Mouse (Mus musculus) gastrocnemius, postnatal 10 days (tissue): ENCODE measurements at regions not wholly inside any gene's neighbourhood (a gene's known extent, or its start where the extent isn't known, plus 50 kb on each side); places are given as distances from the start of the nearest gene placed in this dataset.

ENCODE experiments used
- DNase-seq: peaks from one replicate; pipeline ENCODE4 v3.0.0; 2021; ENCODE audit warnings: mixed read lengths

- DNase-seq = no peak
Observed at GRCm38 (mm10) chr14:99431697-99432096, 133.2 kb downstream of the Klf5 start.

DNA sequence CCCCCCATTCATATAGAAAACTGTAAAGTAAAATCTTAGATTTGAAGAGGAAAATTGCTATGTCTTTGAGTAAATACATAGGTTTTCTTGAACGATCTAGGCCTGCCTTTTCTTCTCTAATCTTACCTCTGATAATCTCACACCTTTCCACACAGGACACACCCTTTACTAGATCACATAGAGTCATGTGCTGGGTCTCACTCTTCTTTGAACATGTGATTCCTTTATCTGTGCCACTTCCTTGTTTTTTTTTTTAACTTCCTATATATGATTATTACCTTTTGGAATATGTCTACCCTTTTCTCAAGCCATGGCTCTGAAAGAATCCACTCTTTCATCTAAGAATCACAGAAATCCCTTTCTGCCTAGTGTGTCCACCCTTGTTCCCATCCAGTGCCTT lies 136.2 kb downstream of the Klf5 start:
- no peak for DNase-seq

GRCm38 (mm10) chr14:99435512-99435911 lies 137.0 kb downstream of the Klf5 start:
- DNase-seq = no peak

DNA sequence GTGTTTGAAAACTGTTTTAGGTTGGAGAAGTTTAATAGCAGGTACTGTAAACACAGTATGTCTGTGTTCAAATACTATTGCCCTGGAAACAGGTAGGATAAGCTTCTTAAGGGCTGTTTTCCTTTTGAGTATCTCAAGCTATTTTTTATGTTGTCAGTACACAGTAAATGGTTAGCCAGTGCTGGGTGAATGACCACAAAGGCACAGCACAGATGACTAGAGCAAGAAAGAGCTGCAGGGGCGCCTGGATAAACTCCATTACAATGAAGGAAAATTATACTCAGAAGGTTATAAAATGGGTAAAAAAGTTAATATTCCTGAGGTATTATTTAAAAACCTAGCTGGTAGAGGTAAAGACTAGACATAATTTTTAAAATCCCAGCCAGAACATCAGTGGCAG lies 137.6 kb downstream of the Klf5 start:
- no peak for DNase-seq

DNA sequence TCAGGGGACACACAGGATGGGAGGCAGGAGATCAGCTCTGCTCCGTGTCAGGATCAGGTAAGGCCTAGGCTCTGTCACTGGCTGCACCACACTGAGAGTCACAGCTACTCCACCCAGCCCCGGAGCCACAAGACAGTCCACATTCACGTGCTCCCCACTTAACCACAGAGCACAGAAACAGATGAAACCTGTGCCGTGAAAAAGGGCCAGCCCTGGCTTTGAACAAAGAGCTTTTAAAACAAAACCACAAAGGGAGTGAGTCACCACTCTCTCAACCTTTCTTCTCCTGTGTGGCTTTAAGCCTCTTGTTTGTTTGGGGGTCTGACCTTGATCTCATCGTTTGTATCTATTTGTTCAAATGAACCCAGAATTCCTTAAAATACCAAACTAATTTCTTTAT lies 150.6 kb downstream of the Klf5 start:
- no peak for DNase-seq

DNA sequence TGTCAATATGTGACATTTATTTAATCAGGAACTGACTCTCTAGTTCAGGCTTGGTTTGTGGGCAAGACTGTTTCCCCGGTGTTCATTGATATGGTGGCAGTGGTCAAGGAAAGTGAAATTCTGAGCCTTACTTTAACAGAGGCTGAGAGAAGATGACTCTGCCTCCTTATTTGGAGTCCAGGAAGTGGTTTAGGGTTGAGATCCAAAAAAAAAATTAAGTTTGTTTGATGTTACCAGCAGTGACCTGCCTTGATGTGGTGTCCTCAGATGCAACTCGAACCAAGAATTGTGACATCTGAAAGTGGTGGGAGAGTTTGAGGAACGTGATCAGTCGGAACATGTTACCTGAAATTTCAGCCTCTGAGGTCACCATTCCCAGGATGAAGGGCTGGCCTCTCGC lies 151.4 kb downstream of the Klf5 start:
- no peak for DNase-seq

GRCm38 (mm10) chr14:99451110-99451795 lies 152.8 kb downstream of the Klf5 start:
- DNase-seq = no peak

GRCm38 (mm10) chr14:99453916-99454315 lies 155.4 kb downstream of the Klf5 start:
- DNase-seq = no peak

DNA sequence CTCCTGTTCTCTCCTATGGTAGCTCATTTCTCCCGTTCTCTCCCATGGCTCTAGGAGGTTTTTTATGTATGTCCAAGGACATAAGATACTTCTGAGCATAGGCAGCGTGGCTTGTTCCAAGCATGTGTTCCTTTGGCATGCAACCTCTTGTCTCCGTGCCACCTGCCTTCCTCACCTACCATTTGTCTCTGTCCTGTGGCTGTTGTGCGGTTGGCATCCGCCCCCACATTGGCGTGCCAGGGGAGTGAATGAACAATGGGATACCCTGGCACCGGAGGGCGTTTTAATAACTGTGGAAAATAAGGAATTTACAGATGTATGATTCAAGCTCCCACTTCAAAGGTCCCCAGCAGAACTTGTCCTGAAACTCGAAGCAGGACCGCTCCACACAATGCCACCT lies 158.1 kb downstream of the Klf5 start:
- peak; percentile 7 for DNase-seq

DNA sequence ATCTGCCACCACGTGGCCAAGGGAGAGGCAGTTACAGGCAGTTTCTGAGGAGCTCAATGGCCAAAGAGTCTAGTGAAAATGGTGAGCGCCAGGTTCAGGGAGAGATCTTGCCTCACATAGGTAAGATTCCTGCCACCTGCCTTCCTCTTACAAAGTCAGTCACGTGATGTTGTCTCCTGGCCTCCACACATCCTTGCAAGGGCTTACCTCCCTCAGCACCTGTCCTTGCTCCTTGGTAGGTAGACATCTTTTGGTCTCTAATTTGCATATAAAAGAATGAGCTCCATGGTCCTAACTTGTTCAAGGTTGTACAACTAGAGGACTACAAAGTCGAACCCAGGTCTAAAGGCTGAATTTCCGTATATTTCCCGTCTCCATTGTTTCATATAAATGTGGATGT lies 159.1 kb downstream of the Klf5 start:
- no peak for DNase-seq

DNA sequence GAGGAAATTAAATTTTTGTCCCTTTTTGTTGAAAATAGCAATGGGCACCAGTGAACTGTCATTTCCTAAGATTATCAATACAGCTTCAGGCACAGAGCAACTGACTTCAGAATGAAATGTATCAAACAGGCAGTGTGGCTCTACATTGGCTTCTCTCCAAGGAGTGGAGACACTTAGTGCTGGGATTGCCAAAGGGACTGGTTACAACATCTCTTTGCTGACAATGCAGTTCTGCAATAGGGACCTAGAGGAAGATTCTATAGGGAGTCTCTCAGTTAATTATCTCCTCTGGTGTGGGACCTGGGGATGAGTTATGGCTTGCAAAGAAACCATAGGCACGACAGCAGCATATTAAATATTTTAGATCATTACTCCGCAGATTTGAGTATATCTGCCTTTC lies 173.6 kb downstream of the Klf5 start:
- DNase-seq = no peak

- DNase-seq = no peak
Observed at GRCm38 (mm10) chr14:99475271-99475670, 176.8 kb downstream of the Klf5 start.

DNA sequence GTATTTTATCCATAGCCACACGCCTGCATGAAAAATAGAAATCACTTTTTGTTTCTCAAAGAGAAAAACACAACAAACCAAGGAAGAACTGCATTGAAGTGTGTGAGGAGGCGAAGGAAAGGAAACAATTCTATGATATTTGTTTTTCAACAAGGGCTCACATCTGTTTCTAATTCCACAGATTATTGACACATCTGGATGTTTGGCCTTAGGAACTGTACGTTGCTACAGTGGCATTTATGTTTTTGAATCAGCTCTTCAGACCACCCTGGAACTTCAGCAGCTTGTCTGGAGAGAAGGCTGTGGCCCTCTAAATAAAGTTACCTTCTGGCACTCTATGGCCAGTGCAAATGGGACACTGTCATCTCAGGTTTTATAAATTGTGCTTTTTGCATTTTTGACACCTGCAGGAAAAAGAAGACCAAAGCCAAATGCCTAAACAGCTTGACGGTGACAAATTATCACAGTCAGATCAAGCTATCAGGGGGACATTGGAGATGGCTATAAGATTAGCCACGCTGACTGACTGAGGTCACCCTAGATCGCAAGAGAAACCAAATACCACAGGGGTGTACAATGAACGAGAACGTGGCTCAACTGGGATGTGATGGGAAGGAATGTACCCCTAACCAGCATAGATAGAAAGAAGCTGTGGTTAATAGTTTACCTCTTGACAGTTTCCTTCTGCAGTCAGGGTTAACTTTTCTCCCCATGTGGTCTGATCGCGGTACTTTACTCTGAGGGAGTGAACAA lies 182.0 kb downstream of the Klf5 start:
- no peak for DNase-seq

DNA sequence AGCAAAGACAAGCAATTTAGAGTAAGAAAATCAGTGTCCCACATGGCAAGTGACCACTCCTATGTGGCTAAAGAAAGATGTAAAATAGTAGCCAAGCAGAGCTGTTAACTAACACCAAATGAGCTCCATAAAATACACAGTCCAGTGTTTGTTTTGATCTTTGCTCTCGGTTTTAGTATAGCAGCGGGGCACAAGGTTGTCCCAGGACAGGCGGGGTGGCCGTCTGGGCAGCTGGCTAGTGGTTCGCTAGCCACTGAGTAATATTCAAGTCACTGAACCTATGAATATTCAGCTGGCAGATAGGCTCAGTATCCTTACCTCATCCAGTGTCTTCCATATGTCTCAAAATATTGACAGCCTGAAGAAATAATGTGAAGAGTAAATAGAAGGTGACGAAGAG lies 189.5 kb downstream of the Klf5 start:
- no peak for DNase-seq

DNA sequence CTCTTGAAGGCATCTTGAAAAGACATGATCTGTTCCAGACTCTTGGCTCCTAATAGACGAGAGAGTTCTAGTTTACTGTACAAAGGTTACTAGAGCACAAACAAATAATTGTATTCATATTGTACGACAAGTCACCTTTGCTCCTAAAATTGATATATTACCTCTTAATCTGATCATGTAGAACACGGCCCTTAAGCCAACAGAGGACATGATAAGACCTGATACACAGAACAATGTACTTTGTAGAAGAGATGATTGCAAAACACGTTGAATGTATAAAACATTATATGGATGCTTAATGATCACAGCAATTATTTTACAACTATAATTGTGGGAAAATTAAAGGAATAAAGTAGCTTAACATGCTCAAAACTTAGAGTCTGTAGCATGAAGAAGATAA lies 194.7 kb downstream of the Klf5 start:
- DNase-seq = no peak

DNA sequence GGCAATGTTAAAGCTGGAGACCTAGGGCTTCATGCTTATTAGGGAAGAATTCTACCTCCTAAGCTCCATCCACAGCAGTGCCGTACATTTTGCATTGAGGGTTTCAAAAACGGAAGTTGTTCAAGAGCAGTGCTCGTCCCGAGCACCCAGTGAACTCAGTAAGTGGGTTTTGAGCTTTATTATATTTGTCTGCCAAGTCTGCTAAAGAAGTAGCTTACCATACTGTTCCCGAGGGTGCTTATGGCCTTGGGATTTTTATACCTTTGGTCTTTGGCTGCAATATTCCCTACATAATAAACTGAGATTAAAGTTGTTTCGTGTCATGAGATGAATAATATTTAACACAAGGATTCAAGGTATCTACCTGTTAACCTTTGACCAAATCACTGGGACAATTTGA lies 195.2 kb downstream of the Klf5 start:
- DNase-seq = no peak

DNA sequence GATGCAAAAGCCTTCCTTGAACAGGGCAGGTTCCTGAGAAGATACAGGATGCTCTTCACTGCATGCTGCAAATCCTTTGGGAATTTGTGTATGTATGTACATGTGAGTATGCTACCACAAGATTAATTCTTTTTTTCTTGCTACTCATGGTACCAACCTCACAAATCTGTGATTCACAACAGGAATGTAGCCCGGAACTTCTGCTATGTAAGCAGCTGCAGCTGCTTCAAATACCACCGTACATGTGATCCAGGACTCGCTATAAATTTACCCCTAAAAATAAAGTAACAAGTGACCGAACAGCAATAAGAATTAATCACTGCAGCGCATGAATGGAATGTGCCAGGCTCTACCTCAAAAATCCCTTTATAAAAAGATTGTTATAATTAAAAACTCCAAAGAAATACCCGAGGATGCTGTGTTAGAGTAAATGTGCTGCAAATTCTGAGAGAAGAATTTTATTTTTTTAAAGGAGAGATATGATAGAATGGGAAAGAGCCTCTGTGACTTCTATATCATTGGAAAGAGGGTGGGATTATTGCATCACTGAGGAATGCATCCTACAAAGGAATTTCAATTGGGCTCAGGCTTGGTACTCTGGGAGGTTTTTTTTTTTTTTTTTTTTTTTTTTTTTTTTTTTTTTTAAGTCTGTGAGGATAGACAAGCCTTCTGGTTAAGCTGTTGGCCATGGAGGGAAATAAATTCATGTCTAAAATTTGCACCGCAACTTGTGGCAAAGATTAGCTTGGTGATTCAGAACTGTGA lies 201.2 kb downstream of the Klf5 start:
- DNase-seq = no peak

GRCm38 (mm10) chr14:99504909-99505308 lies 206.4 kb downstream of the Klf5 start:
- no peak for DNase-seq

DNA sequence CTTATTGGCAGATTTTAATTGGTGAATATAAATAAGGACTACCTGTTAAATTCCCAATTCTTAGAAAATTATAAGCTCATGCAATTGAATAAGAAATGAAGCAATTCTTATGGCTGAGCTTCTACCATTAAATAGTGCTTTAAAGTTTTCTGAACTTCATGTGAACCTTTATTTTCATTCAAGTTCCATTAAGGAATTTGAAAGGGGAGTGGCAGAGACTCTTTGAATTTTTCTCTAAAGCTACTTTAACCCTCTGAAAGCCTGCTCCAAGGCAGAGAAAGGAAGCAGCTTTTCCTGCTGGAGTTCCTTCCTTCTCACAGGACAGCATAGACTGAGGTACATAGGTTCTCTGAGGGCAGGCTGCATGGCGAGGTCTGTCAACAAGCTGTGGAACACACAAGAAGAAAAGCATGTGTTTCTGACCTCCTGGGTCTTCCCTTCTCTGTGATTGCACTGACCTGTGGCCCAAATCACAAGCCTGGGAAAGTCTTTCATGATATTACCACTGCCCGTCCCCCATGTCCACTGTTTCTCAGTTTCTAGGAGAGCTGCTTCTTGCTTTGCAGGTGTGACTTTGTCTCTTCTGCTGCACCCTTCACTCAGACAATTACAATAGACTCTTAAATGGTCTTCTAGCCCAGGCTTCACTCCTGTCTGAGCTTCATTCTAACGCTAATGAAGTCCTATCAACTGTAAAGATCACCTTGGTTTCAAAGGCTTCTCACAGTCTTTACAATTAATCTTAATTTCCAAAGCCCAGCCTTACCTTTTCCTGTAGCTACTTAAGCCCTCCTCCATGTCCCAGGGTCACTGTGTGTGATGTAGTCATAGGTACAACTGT lies 211.4 kb downstream of the Klf5 start:
- DNase-seq = no peak

- DNase-seq = no peak
Observed at GRCm38 (mm10) chr14:99515474-99515873, 217.0 kb downstream of the Klf5 start.

DNA sequence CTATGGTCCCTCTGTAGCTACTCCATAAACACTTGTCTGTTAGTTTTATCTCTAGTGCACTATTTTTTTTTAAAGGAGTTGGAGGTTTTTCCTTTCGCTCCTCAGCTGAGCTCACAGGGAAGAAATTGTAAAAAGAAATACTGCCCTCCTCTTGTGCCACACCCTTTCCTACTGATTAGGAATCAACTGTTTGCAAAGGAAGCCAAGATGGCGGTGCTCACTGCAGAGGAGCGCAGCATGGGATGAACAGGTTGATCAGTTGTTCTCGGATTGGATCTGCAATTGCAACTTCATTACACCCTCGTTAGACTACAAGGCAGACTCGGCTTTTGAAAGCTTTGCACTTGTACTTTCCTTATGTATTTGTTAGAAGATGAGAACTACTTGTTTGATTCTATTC lies 218.2 kb downstream of the Klf5 start:
- DNase-seq = no peak

- DNase-seq = no peak
Observed at GRCm38 (mm10) chr14:99520343-99520742, 221.9 kb downstream of the Klf5 start.
